Mouse (Mus musculus) thymus, adult 2 months (tissue): ENCODE results near the gene Tigit. TPM values are rescaled to one million over a fixed set of nuclear protein-coding genes. Genes with fewer than 3 reads are reported as not detected.

ENCODE experiments used
- DNase-seq: peaks from one replicate; pipeline ENCODE4 v3.0.0; 2021
- H3K27ac ChIP-seq: fragments of 200-500 bp; 2 replicates; pipeline ENCODE4 v1.5.1; 2012; ENCODE audit warnings: low read length, control low read depth; ENCODE audit not compliant: control insufficient read depth, insufficient read depth
- H3K27me3 ChIP-seq: fragments of 200-500 bp; 2 replicates; pipeline ENCODE4 v1.6.1; 2012; ENCODE audit warnings: mild to moderate bottlenecking, low read length, moderate library complexity, mixed read lengths; ENCODE audit not compliant: control insufficient read depth, insufficient read depth
- H3K36me3 ChIP-seq: fragments of 200-500 bp; 2 replicates; pipeline ENCODE4 v1.6.1; 2012; ENCODE audit warnings: mild to moderate bottlenecking, low read length, moderate library complexity; ENCODE audit not compliant: control insufficient read depth, insufficient read depth
- H3K4me1 ChIP-seq: fragments of 200-500 bp; replicated peaks from 2 replicates; pipeline ENCODE4 v1.6.1; 2012; ENCODE audit warnings: low read length; ENCODE audit not compliant: control insufficient read depth, insufficient read depth
- H3K4me3 ChIP-seq: fragments of 200-500 bp; 2 replicates; pipeline ENCODE4 v1.5.1; 2012; ENCODE audit warnings: mild to moderate bottlenecking, low read length, control low read depth, moderate library complexity; ENCODE audit not compliant: control insufficient read depth, insufficient read depth
- CTCF ChIP-seq: fragments of 200-500 bp; IDR thresholded peaks from 2 replicates; pipeline ENCODE4 v1.5.1; 2012; ENCODE audit warnings: mild to moderate bottlenecking, control low read depth, low read length, moderate library complexity, borderline replicate concordance; ENCODE audit not compliant: control insufficient read depth, poor library complexity, insufficient read depth; ENCODE audit errors: extremely low read depth
- POLR2A ChIP-seq: fragments of 200-500 bp; IDR thresholded peaks from 2 replicates; pipeline ENCODE4 v1.6.1; 2012; ENCODE audit warnings: mild to moderate bottlenecking, low read length, control low read depth, moderate library complexity; ENCODE audit not compliant: control insufficient read depth, poor library complexity, insufficient read depth; ENCODE audit errors: extremely low read depth
- WGBS: fragments of 180-500 bp; shearing (Covaris S2); methylation state at CpG from one replicate; pipeline ENCODE4 v1.1.7; 2018; 5-methylcytosine and 5-hydroxymethylcytosine counted together
- polyA plus RNA-seq: library from polyadenylated mRNA; depleted of rRNA; stranded (reverse); fragments of >200 nt; gene quantifications from 2 replicates; pipeline ENCODE4 v1.2.3, GENCODE M21; 2012

The Tigit gene
- polyA plus RNA-seq, 1 experiment: 5.1 TPM

GRCm38 (mm10) chr16:43634037-43634436 lies 29.9 kb downstream of the Tigit start:
- Histone ChIP-seq H3K4me1 (no peaks in the 10 kb centered on the region), H3K36me3 (no peaks in the 10 kb centered on the region), H3K4me3 (no peak overlapping the region), H3K27me3 (no peaks in the 10 kb centered on the region), H3K27ac (no peak overlapping the region)
- DNase-seq: no peak
- WGBS: 98% methylated on average over 7 of the region's 7 CpGs
- TF ChIP-seq CTCF (no peak), POLR2A (no peak)

- 98% methylated on average over 2 of the region's 2 CpGs for WGBS
- H3K27ac ChIP-seq: no peak overlapping the region
- H3K27me3 ChIP-seq: no peaks in the 10 kb centered on the region
- H3K4me3 ChIP-seq: no peak overlapping the region
- H3K36me3 ChIP-seq: no peaks in the 10 kb centered on the region
- TF ChIP-seq CTCF: no peak
- no peak for TF ChIP-seq POLR2A
- no peak for DNase-seq
- H3K4me1 ChIP-seq: no peaks in the 10 kb centered on the region
These were observed 32.2 kb downstream of the Tigit start for GRCm38 (mm10) chr16:43631758-43632157.

GRCm38 (mm10) chr16:43628662-43629061 lies 35.3 kb downstream of the Tigit start:
- 87% methylated on average over 5 of the region's 5 CpGs for WGBS
- Histone ChIP-seq H3K4me3 (no peak overlapping the region), H3K4me1 (peaks cover 5% of the 10 kb centered on the region; the same call in 1 of the 2 replicates), H3K36me3 (no peaks in the 10 kb centered on the region), H3K27ac (no peak overlapping the region), H3K27me3 (no peaks in the 10 kb centered on the region)
- TF ChIP-seq CTCF (no peak), POLR2A (no peak)
- no peak for DNase-seq

- 92% methylated on average over 5 of the region's 5 CpGs for whole genome bisulfite sequencing
- Histone ChIP-seq H3K36me3 (no peaks in the 10 kb centered on the region), H3K4me1 (peaks cover 5% of the 10 kb centered on the region; the same call in 1 of the 2 replicates)
These were observed 38.0 kb downstream of the Tigit start for GRCm38 (mm10) chr16:43625956-43626355.

GRCm38 (mm10) chr16:43625289-43625688 lies 38.7 kb downstream of the Tigit start:
- DNase-seq: no peak
- no peaks in the 10 kb centered on the region for H3K27me3 ChIP-seq
- peaks cover 5% of the 10 kb centered on the region; the same call in 1 of the 2 replicates for H3K4me1 ChIP-seq
- H3K36me3 ChIP-seq: no peaks in the 10 kb centered on the region
- no peak overlapping the region for H3K27ac ChIP-seq
- 62% methylated on average over 2 of the region's 2 CpGs for WGBS
- no peak overlapping the region for H3K4me3 ChIP-seq
- TF ChIP-seq POLR2A: no peak
- no peak for TF ChIP-seq CTCF

More at GRCm38 (mm10) chr16:43625956-43626355, 38.0 kb downstream of the Tigit start:
- no peak overlapping the region for H3K4me3 ChIP-seq
- TF ChIP-seq CTCF (no peak), POLR2A (no peak)
- DNase-seq: no peak
- H3K27ac ChIP-seq: no peak overlapping the region
- no peaks in the 10 kb centered on the region for H3K27me3 ChIP-seq

GRCm38 (mm10) chr16:43624876-43625275 lies 39.1 kb downstream of the Tigit start:
- no peaks in the 10 kb centered on the region for H3K36me3 ChIP-seq
- peaks cover 5% of the 10 kb centered on the region; the same call in 1 of the 2 replicates for H3K4me1 ChIP-seq
- H3K4me3 ChIP-seq: no peak overlapping the region
- peak; percentile 25 for DNase-seq
- H3K27me3 ChIP-seq: no peaks in the 10 kb centered on the region
- WGBS: 8% methylated on average over 4 of the region's 4 CpGs
- H3K27ac ChIP-seq: no peak overlapping the region
- TF ChIP-seq POLR2A: no peak
- TF ChIP-seq CTCF: no peak
